Mouse (Mus musculus) intestine, embryonic 16.5 days (tissue): ENCODE results near the gene 3110040N11Rik. TPM values are rescaled to one million over a fixed set of nuclear protein-coding genes. Genes with fewer than 3 reads are reported as not detected.
A peak's percentile ranks its signal among the peaks of the same experiment; 100 is the strongest.

Source experiments
- ATAC-seq: fragments of 200-750 bp; cut with Nextera tagmentation; 2 replicates; pipeline ENCODE4 v1.8.0; 2017; ENCODE audit warnings: moderate TSS enrichment, moderate library complexity
- H3K27ac ChIP-seq: fragments of 300-500 bp; sonication (generic); 2 replicates; pipeline ENCODE4 v1.5.1; 2014; ENCODE audit warnings: mild to moderate bottlenecking, low read length
- H3K27me3 ChIP-seq: fragments of 300-500 bp; sonication (generic); replicated peaks from 2 replicates; pipeline ENCODE4 v1.6.1; 2014; ENCODE audit warnings: low read length, control low read depth, mixed read lengths; ENCODE audit not compliant: control insufficient read depth, insufficient read depth
- H3K36me3 ChIP-seq: fragments of 300-500 bp; sonication (generic); 2 replicates; pipeline ENCODE4 v1.6.1; 2014; ENCODE audit warnings: low read length, control low read depth; ENCODE audit not compliant: control insufficient read depth, insufficient read depth
- H3K4me1 ChIP-seq: fragments of 300-500 bp; sonication (generic); 2 replicates; pipeline ENCODE4 v1.6.1; 2014; ENCODE audit warnings: low read length, control low read depth, mixed read lengths; ENCODE audit not compliant: control insufficient read depth, insufficient read depth
- H3K4me2 ChIP-seq: fragments of 300-500 bp; sonication (generic); 2 replicates; pipeline ENCODE4 v1.6.1; 2014; ENCODE audit warnings: low read depth, low read length, control low read depth
- H3K4me3 ChIP-seq: fragments of 300-500 bp; sonication (generic); 2 replicates; pipeline ENCODE4 v1.5.1; 2014; ENCODE audit warnings: mild to moderate bottlenecking, low read length
- H3K9ac ChIP-seq: fragments of 300-500 bp; sonication (generic); 2 replicates; pipeline ENCODE4 v1.6.1; 2014; ENCODE audit warnings: low read depth, low read length
- H3K9me3 ChIP-seq: fragments of 300-500 bp; sonication (generic); 2 replicates; pipeline ENCODE4 v1.6.1; 2016; ENCODE audit warnings: low read length, control low read depth; ENCODE audit not compliant: control insufficient read depth
- WGBS: fragments of 180-500 bp; shearing (Covaris S2); extraction: QIAGEN DNeasy Blood & Tissue Kit; methylation state at CpG from one replicate; pipeline ENCODE4 v1.1.7; 2014; 5-methylcytosine and 5-hydroxymethylcytosine counted together
- polyA plus RNA-seq: library from polyadenylated mRNA; unstranded; fragments of >200 nt; fragmentation: Nextera tagmentation; extraction: Ambion mirVana; gene quantifications from 2 replicates; pipeline ENCODE4 v1.2.1, GENCODE M21; 2015

Gene 3110040N11Rik
- polyA plus RNA-seq, 1 experiment from 2014 or later = 59.6 TPM

DNA sequence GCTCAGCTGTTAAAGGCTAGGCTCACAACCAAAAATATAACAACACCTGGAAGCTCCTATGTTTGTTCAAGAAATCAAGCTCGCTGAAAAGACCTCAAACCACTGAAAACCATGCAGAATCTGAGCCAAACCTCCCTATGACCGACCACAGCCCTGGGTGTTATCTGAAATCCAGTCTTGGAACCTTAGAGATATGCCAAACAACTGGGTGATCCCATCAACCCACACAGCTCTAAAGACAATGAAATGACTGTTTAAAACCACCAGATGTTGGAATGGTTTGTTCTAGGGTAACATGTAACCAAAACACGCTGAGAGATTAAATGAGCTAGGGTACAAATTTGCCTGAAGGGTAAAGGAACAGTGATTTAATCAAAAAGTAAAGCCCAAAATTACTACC, 35.6 kb upstream of the 3110040N11Rik start:
- H3K4me1 ChIP-seq = peaks cover 27% of the 10 kb centered on the region
- H3K36me3 ChIP-seq = no peaks in the 10 kb centered on the region
- H3K9ac ChIP-seq = no peak overlapping the region
- H3K4me3 ChIP-seq = no peak overlapping the region
- no peaks in the 10 kb centered on the region for H3K9me3 ChIP-seq
- 58% methylated on average over 3 of the region's 3 CpGs for WGBS
- H3K4me2 ChIP-seq = no peak overlapping the region
- no peaks in the 10 kb centered on the region for H3K27me3 ChIP-seq
- no peak overlapping the region for H3K27ac ChIP-seq
- no peak for ATAC-seq

GRCm38 (mm10) chr7:81806067-81806466, 16.8 kb upstream of the 3110040N11Rik start:
- Histone ChIP-seq H3K9me3 (no peaks in the 10 kb centered on the region), H3K4me1 (no peaks in the 10 kb centered on the region), H3K36me3 (no peaks in the 10 kb centered on the region), H3K4me2 (no peak overlapping the region), H3K4me3 (no peak overlapping the region), H3K27me3 (no peaks in the 10 kb centered on the region), H3K27ac (no peak overlapping the region), H3K9ac (no peak overlapping the region)
- ATAC-seq = no peak; the same call in 1 of the 2 replicates
- 77% methylated on average over 5 of the region's 5 CpGs for WGBS

DNA sequence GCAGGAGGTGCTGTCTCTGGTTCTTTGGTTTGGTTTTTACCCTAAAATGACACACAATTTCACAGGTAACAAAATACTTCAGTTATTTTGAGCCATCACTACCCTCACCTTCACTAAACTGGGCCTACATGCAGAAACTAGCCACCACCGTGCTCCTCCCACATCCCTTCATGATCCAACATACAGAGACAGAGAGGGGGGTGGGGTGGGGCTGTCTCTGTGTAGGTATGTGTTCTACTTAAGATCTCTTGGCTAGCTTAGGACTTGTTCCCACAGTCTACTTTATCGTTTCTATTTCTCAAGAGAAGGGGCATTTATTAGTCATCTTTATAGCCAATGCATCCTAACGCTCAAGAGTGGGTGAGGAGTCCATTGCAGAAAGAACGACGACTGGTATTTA, 742 bp downstream of the 3110040N11Rik start:
- Histone ChIP-seq H3K4me2 (peak overlapping the region; percentile 76), H3K4me1 (peaks cover 10% of the 10 kb centered on the region), H3K27ac (peak overlapping the region; percentile 99), H3K9ac (peak overlapping the region; percentile 87), H3K36me3 (peaks cover 5% of the 10 kb centered on the region; the same call in 1 of the 2 replicates), H3K27me3 (no peaks in the 10 kb centered on the region), H3K4me3 (peak overlapping the region; percentile 76), H3K9me3 (no peaks in the 10 kb centered on the region)
- ATAC-seq = peak; percentile 41
- 6% methylated on average over 5 of the region's 5 CpGs for WGBS

DNA sequence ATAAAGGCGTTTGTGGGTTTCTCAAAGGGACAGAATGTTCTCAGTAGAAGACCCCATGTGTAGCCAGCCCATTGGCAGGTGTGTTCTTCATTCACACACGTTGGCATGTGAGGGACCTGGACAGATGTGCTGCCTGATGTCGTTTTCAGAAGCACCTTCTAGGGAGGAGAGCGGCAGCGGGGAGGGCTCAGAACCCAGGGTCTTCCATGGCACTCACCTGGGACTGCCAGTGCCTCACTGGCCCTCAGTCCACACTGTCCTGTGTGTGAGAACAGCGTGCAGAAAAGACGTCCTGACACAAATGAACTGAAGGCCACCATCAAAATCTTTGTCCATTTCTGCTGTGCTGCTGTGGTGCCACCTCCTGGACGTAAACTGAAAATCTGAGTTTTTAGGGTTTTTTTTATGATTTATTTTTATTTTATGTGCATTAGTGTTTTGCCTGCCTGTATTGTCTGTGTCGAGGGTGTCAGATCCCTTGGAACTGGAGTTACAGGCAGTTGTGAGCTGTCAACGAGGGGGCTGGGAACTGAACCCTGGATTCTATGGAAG, 11.5 kb downstream of the 3110040N11Rik start:
- no peak for ATAC-seq
- peaks cover 4% of the 10 kb centered on the region; the same call in 1 of the 2 replicates for H3K4me1 ChIP-seq
- 71% methylated on average over 10 of the region's 10 CpGs for WGBS
- no peak overlapping the region for H3K4me3 ChIP-seq
- H3K27ac ChIP-seq = no peak overlapping the region
- H3K36me3 ChIP-seq = peaks cover 15% of the 10 kb centered on the region
- no peaks in the 10 kb centered on the region for H3K27me3 ChIP-seq
- H3K9me3 ChIP-seq = no peaks in the 10 kb centered on the region
- no peak overlapping the region for H3K4me2 ChIP-seq
- no peak overlapping the region for H3K9ac ChIP-seq

GRCm38 (mm10) chr7:81775325-81775724, 14.0 kb downstream of the 3110040N11Rik start:
- ATAC-seq = no peak
- H3K27me3 ChIP-seq = no peaks in the 10 kb centered on the region
- H3K4me1 ChIP-seq = peaks cover 4% of the 10 kb centered on the region; the same call in 1 of the 2 replicates
- peaks cover 6% of the 10 kb centered on the region for H3K36me3 ChIP-seq
- no peak overlapping the region for H3K4me2 ChIP-seq
- H3K9ac ChIP-seq = no peak overlapping the region
- H3K4me3 ChIP-seq = no peak overlapping the region
- H3K9me3 ChIP-seq = no peaks in the 10 kb centered on the region
- 78% methylated on average over 5 of the region's 5 CpGs for WGBS
- no peak overlapping the region for H3K27ac ChIP-seq

DNA sequence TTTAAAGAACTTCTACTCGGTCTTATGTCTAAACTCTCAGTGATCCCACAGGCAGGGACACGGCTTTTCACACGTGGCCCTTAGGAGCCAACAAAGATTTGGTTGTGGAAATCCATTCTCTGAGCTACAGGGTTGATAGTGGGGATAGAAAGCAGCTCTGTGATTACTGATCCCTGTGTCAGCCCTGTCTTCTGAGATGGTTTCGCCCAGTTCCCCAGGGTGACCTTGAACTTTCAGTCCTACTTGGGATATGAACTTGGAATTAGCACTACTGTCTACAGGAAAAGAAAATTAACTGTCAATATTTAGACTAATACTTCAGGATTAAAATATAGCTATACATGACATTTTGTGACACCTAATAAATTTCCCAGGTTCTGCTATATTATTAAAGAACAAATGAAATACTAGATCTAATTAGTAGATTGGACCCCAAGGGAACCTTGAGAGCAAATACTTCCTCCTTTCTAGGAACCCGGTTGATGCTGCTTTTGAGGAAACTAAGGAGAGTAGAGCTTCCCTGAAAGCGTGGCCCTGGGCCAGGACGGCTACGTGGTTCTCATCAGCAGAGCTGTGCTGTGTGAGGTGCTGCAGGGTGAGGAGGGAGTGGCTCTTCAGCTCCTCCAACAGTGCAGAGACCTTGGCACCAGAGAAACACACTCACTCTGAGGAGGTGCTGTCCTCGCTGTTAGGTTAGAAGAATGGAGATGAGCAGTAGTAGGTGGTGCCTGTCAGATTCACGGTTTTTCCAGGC, 16.3 kb downstream of the 3110040N11Rik start:
- H3K9me3 ChIP-seq = no peaks in the 10 kb centered on the region
- peak; percentile 77 for ATAC-seq
- no peak overlapping the region for H3K4me2 ChIP-seq
- H3K27ac ChIP-seq = no peak overlapping the region
- no peaks in the 10 kb centered on the region; the same call in 1 of the 2 replicates for H3K36me3 ChIP-seq
- H3K4me3 ChIP-seq = no peak overlapping the region
- H3K4me1 ChIP-seq = peaks cover 4% of the 10 kb centered on the region; the same call in 1 of the 2 replicates
- WGBS = 66% methylated on average over 10 of the region's 10 CpGs
- no peaks in the 10 kb centered on the region for H3K27me3 ChIP-seq
- no peak overlapping the region for H3K9ac ChIP-seq

- no peaks in the 10 kb centered on the region for H3K27me3 ChIP-seq
- H3K4me2 ChIP-seq = peak overlapping the region; percentile 78
- H3K36me3 ChIP-seq = no peaks in the 10 kb centered on the region
- peak; percentile 80 for ATAC-seq
- peak overlapping the region; percentile 91 for H3K9ac ChIP-seq
- WGBS = 2% methylated on average over 60 of the region's 60 CpGs
- peak overlapping the region; percentile 86 for H3K27ac ChIP-seq
- peak overlapping the region; percentile 95 for H3K4me3 ChIP-seq
- H3K9me3 ChIP-seq = no peaks in the 10 kb centered on the region
- peaks cover 10% of the 10 kb centered on the region for H3K4me1 ChIP-seq
Observed at GRCm38 (mm10) chr7:81763110-81763845, 26.0 kb downstream of the 3110040N11Rik start.

DNA sequence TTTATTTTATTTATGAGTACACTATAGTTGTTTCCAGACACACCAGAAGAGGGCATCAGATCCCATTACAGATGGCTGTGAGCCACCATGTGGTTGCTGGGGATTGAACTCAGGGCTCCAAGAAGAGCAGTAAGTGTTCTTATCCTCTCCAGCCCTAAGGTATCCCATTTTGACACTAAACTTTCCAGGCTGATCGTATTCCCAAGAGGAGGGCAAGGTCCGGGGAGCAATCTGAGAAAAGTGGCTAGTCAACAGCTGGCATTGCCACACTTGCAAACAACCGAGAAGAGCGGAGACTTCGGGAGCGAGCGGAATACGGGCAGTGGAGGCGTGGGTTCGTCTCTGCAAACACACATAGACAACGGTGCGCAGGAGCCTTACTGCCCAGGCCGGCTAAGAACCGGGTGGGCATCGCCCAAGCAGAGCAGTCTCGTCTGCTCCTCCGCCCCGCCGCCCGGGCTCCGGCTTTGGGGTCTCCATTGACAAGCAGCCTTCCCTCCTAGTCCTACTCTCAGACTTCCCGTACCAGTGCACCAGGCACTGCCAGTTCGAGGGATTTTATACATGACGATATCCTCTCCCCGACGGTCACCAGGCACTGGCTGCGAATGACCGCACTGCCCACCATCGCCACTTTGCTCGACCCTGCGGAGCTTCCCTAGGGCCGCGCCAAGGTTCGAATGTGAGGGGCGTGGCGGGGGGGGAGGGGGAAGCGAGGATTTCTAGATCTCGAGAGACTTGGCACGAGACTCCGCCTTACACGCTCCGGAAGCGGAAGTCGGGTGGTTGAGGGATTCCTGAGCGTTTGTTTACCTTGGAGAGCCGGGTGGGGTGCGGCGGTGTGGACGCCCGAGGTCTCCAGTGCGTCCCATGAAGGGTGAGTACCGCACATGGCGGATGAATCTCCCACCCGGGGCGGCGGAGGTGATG, 26.8 kb downstream of the 3110040N11Rik start, which contains the start of gene Ramac:
TSS of gene Ramac (plus strand) at position 746 of the 930 bp plus-strand sequence.
- WGBS = under 1% methylated on average over 55 of the region's 56 CpGs
- Histone ChIP-seq H3K27me3 (no peaks in the 10 kb centered on the region), H3K36me3 (no peaks in the 10 kb centered on the region), H3K9ac (peak within 1 kb of the TSS; percentile 91), H3K9me3 (no peaks in the 10 kb centered on the region), H3K27ac (peak within 1 kb of the TSS; percentile 86), H3K4me2 (peak within 1 kb of the TSS; percentile 78), H3K4me3 (peak within 1 kb of the TSS; percentile 95), H3K4me1 (peaks cover 10% of the 10 kb centered on the region)
- peak; percentile 97 for ATAC-seq
